Mouse (Mus musculus) lung, postnatal 0 days (tissue): ENCODE results near the gene Ubald1.

ENCODE experiments used
- CTCF ChIP-seq: IDR thresholded peaks from 2 replicates; pipeline ENCODE4 v1.5.1; 2016; ENCODE audit warnings: antibody characterized with exemption, mild to moderate bottlenecking
- EP300 ChIP-seq: IDR thresholded peaks from 2 replicates; pipeline ENCODE4 v1.6.1; 2016; ENCODE audit warnings: antibody characterized with exemption, mild to moderate bottlenecking, control low read depth

DNA sequence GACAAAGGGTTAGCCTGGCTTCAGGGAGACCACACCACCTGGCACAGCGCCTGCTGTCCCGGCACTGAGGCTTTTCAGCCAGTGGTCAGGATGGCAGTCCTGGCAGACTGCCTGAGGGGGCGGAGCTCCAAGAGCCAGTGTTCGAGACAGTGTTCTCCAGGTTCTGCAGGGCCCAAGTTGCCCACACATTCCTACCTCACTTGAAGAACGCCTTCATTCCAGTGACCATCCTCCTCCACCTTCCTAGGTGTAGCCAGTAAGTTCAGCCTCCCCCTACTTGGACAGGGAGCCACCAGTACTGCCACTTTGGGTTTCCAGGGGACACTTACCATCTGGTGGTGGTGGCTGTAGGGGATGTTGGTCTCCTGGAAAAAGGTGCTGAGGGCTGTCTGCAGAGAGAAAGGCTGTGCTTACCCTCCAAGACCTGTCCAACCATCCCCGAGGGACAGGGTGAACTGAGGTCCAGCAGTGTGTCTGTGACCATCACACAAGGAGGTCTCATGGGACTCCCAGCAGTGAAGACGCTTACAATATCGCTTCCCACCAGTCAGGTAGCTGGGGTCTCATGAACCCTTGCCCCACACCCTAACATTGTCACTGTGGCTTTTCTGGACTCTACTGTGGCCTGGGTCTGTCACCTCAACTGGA lies 4.0 kb downstream of the Ubald1 start:
- TF ChIP-seq EP300, result no peak
- no peak for TF ChIP-seq CTCF
